Mouse (Mus musculus) erythroblast, embryonic 14.5 days (primary cell): ENCODE measurements around the gene Hcfc1. TPM values are rescaled to one million over a fixed set of nuclear protein-coding genes. Genes with fewer than 3 reads are reported as not detected.

ENCODE experiments used
- H3K27me3 ChIP-seq: 2 replicates; pipeline ENCODE4 v1.6.1; 2012; ENCODE audit warnings: inconsistent platforms; ENCODE audit not compliant: control insufficient read depth
- H3K36me3 ChIP-seq: 2 replicates; pipeline ENCODE4 v1.6.1; 2012; ENCODE audit warnings: mild to moderate bottlenecking, inconsistent platforms; ENCODE audit not compliant: control insufficient read depth
- H3K4me1 ChIP-seq: 2 replicates; pipeline ENCODE4 v1.6.1; 2012; ENCODE audit warnings: inconsistent platforms; ENCODE audit not compliant: control insufficient read depth
- H3K4me3 ChIP-seq: replicated peaks from 2 replicates; pipeline ENCODE3; 2012; ENCODE audit warnings: moderate library complexity, mild to moderate bottlenecking, inconsistent platforms
- H3K9me3 ChIP-seq: 2 replicates; pipeline ENCODE4 v1.6.1; 2012; ENCODE audit warnings: low read length, inconsistent platforms, mixed read lengths; ENCODE audit not compliant: control insufficient read depth
- GATA1 ChIP-seq: IDR thresholded peaks from 2 replicates; pipeline ENCODE4 v1.6.1; 2012; ENCODE audit warnings: low read length, inconsistent platforms, mixed read lengths
- TAL1 ChIP-seq: IDR thresholded peaks from 3 replicates; pipeline ENCODE4 v1.6.1; 2012; ENCODE audit warnings: low read length, inconsistent platforms, mixed read lengths
- polyA plus RNA-seq: library from polyadenylated mRNA; stranded (reverse); fragments of >175 nt; gene quantifications from 2 replicates; pipeline ENCODE4 v1.2.3, GENCODE M21; 2012

Gene Hcfc1
- polyA plus RNA-seq, 1 experiment: 13.7 TPM

- TF ChIP-seq TAL1: no peak
- no peak for TF ChIP-seq GATA1
- H3K36me3 ChIP-seq: no peaks in the 10 kb centered on the region; the same call in 1 of the 2 replicates
Observed at GRCm38 (mm10) chrX:73895719-73896118, 70.4 kb downstream of the Hcfc1 start, which contains the start of gene L1cam. L1cam (minus strand) TSS chrX:73896105.

GRCm38 (mm10) chrX:73892833-73893232, 73.3 kb downstream of the Hcfc1 start:
- no peaks in the 10 kb centered on the region for H3K4me1 ChIP-seq
- H3K4me3 ChIP-seq: no peak overlapping the region
- H3K27me3 ChIP-seq: peaks cover 4% of the 10 kb centered on the region; the same call in 1 of the 2 replicates
- no peaks in the 10 kb centered on the region for H3K9me3 ChIP-seq
- no peak for TF ChIP-seq TAL1
- no peak for TF ChIP-seq GATA1
- H3K36me3 ChIP-seq: no peaks in the 10 kb centered on the region; the same call in 1 of the 2 replicates

More at GRCm38 (mm10) chrX:73895719-73896118, 70.4 kb downstream of the Hcfc1 start, which contains the start of gene L1cam:
- Histone ChIP-seq H3K4me3 (no peak within 1 kb of the TSS), H3K27me3 (peaks cover 4% of the 10 kb centered on the region; the same call in 1 of the 2 replicates), H3K4me1 (no peaks in the 10 kb centered on the region), H3K9me3 (no peaks in the 10 kb centered on the region)

Other genes with a start within 250 kb of the Hcfc1 start
- 1.6 and 2.2 TPM in 2 replicates for gene Abcd1, start 249.8 kb downstream of the Hcfc1 start, polyA plus RNA-seq
- gene Plxnb3, start 209.3 kb downstream of the Hcfc1 start, polyA plus RNA-seq: not detected in 2 replicates
- not detected in 2 replicates for gene Srpk3, start 192.0 kb downstream of the Hcfc1 start, polyA plus RNA-seq
- gene Idh3g, start 179.5 kb downstream of the Hcfc1 start, polyA plus RNA-seq: 4.3 and 5.1 TPM in 2 replicates
- gene Ssr4, start 179.3 kb downstream of the Hcfc1 start, polyA plus RNA-seq: 2.6 and 3.5 TPM in 2 replicates
- gene Pdzd4, start 141.4 kb downstream of the Hcfc1 start, polyA plus RNA-seq: 0.02 TPM in 1 of 2 replicates, not detected in the other
- not detected in 2 replicates for gene Avpr2, start 74.3 kb downstream of the Hcfc1 start, polyA plus RNA-seq
- 0.05 and 0.09 TPM in 2 replicates for gene L1cam, start 70.3 kb downstream of the Hcfc1 start, polyA plus RNA-seq
- gene Arhgap4, start 44.5 kb downstream of the Hcfc1 start, polyA plus RNA-seq: 0.27 and 0.38 TPM in 2 replicates
- gene Naa10, start 44.4 kb downstream of the Hcfc1 start, polyA plus RNA-seq: 17.2 and 21.3 TPM in 2 replicates
- 0.91 and 3.1 TPM in 2 replicates for gene Renbp, start 35.5 kb downstream of the Hcfc1 start, polyA plus RNA-seq
- gene Irak1, start 57.6 kb upstream of the Hcfc1 start, polyA plus RNA-seq: 16.2 and 16.9 TPM in 2 replicates
- not detected in 2 replicates for gene Opn1mw, start 161.1 kb upstream of the Hcfc1 start, polyA plus RNA-seq
- 4.4 and 5.4 TPM in 2 replicates for gene Mecp2, start 169.0 kb upstream of the Hcfc1 start, polyA plus RNA-seq
- gene Tex28, start 201.5 kb upstream of the Hcfc1 start, polyA plus RNA-seq: not detected in 2 replicates
- not detected in 2 replicates for gene Tktl1, start 210.9 kb upstream of the Hcfc1 start, polyA plus RNA-seq